Mouse (Mus musculus): ENCODE measurements around the gene G430095P16Rik. TPM values are rescaled to one million over a fixed set of nuclear protein-coding genes. Genes with fewer than 3 reads are reported as not detected.

G430095P16Rik gene
- polyA plus RNA-seq, 1 experiment from 2014 or later: 4.1 TPM

GRCm38 (mm10) chr8:84689091-84689915 lies 33.5 kb upstream of the G430095P16Rik start:
- no peaks in the 10 kb centered on the region for H3K9me3 ChIP-seq (replicated peaks; ENCODE audit: control insufficient read depth, low read length)
- H3K4me3 ChIP-seq (replicated peaks; ENCODE audit: low read length): peak overlapping the region; percentile 88
- peak overlapping the region; percentile 83 for H3K9ac ChIP-seq (ENCODE audit: low read length)
- H3K27ac ChIP-seq (ENCODE audit: low read length): peak overlapping the region; percentile 72
- peaks cover 29% of the 10 kb centered on the region for H3K4me1 ChIP-seq (ENCODE audit: control insufficient read depth, insufficient read depth, low read length)
- no peaks in the 10 kb centered on the region for H3K27me3 ChIP-seq (ENCODE audit: control insufficient read depth, insufficient read depth, low read length)
- H3K36me3 ChIP-seq (ENCODE audit: control insufficient read depth, insufficient read depth, low read length): no peaks in the 10 kb centered on the region
- H3K4me2 ChIP-seq (ENCODE audit: low read depth, low read length): peak overlapping the region; percentile 96
- peak; percentile 90 for ATAC-seq (ENCODE audit: insufficient read depth, low FRiP score)
- under 1% methylated on average over 47 of the region's 47 CpGs for WGBS

GRCm38 (mm10) chr8:84693332-84693731 lies 29.5 kb upstream of the G430095P16Rik start:
- peaks cover 15% of the 10 kb centered on the region for H3K4me1 ChIP-seq (ENCODE audit: control insufficient read depth, insufficient read depth, low read length)
- H3K9ac ChIP-seq (ENCODE audit: low read length): no peak overlapping the region
- no peak overlapping the region for H3K27ac ChIP-seq (ENCODE audit: low read length)
- H3K27me3 ChIP-seq (ENCODE audit: control insufficient read depth, insufficient read depth, low read length): no peaks in the 10 kb centered on the region
- no peak overlapping the region for H3K4me3 ChIP-seq (replicated peaks; ENCODE audit: low read length)
- ATAC-seq (ENCODE audit: insufficient read depth, low FRiP score): no peak
- peaks cover 7% of the 10 kb centered on the region for H3K36me3 ChIP-seq (ENCODE audit: control insufficient read depth, insufficient read depth, low read length)
- no peaks in the 10 kb centered on the region for H3K9me3 ChIP-seq (replicated peaks; ENCODE audit: control insufficient read depth, low read length)
- no peak overlapping the region for H3K4me2 ChIP-seq (ENCODE audit: low read depth, low read length)
- 43% methylated on average over 4 of the region's 4 CpGs for WGBS

- no peak overlapping the region for H3K4me2 ChIP-seq (ENCODE audit: low read depth, low read length)
- no peaks in the 10 kb centered on the region for H3K9me3 ChIP-seq (replicated peaks; ENCODE audit: control insufficient read depth, low read length)
- peaks cover 7% of the 10 kb centered on the region for H3K36me3 ChIP-seq (ENCODE audit: control insufficient read depth, insufficient read depth, low read length)
- ATAC-seq (ENCODE audit: insufficient read depth, low FRiP score): no peak
- H3K9ac ChIP-seq (ENCODE audit: low read length): no peak overlapping the region
- H3K4me3 ChIP-seq (replicated peaks; ENCODE audit: low read length): no peak overlapping the region
- WGBS: 90% methylated on average over 6 of the region's 6 CpGs
- no peak overlapping the region for H3K27ac ChIP-seq (ENCODE audit: low read length)
- no peaks in the 10 kb centered on the region for H3K27me3 ChIP-seq (ENCODE audit: control insufficient read depth, insufficient read depth, low read length)
- H3K4me1 ChIP-seq (ENCODE audit: control insufficient read depth, insufficient read depth, low read length): peaks cover 7% of the 10 kb centered on the region
Measured at GRCm38 (mm10) chr8:84695140-84695539, 27.7 kb upstream of the G430095P16Rik start.

- ATAC-seq (ENCODE audit: insufficient read depth, low FRiP score): no peak
- no peak overlapping the region for H3K4me3 ChIP-seq (replicated peaks; ENCODE audit: low read length)
- H3K36me3 ChIP-seq (ENCODE audit: control insufficient read depth, insufficient read depth, low read length): peaks cover 7% of the 10 kb centered on the region
- H3K27ac ChIP-seq (ENCODE audit: low read length): no peak overlapping the region
- H3K9me3 ChIP-seq (replicated peaks; ENCODE audit: control insufficient read depth, low read length): no peaks in the 10 kb centered on the region
- H3K27me3 ChIP-seq (ENCODE audit: control insufficient read depth, insufficient read depth, low read length): peaks cover under 1% of the 10 kb centered on the region; the same call in 1 of the 2 replicates
- peaks cover 7% of the 10 kb centered on the region; the same call in 1 of the 2 replicates for H3K4me1 ChIP-seq (ENCODE audit: control insufficient read depth, insufficient read depth, low read length)
- 85% methylated on average over 14 of the region's 14 CpGs for WGBS
- H3K4me2 ChIP-seq (ENCODE audit: low read depth, low read length): no peak overlapping the region
- no peak overlapping the region for H3K9ac ChIP-seq (ENCODE audit: low read length)
Measured at GRCm38 (mm10) chr8:84697166-84698130, 25.4 kb upstream of the G430095P16Rik start.

- Histone ChIP-seq H3K36me3 (ENCODE audit: control insufficient read depth, insufficient read depth, low read length) (peaks cover 7% of the 10 kb centered on the region), H3K4me1 (ENCODE audit: control insufficient read depth, insufficient read depth, low read length) (peaks cover 9% of the 10 kb centered on the region; the same call in 1 of the 2 replicates)
- ATAC-seq (ENCODE audit: insufficient read depth, low FRiP score): no peak
Measured at GRCm38 (mm10) chr8:84698288-84698687, 24.5 kb upstream of the G430095P16Rik start.

GRCm38 (mm10) chr8:84698929-84699401 lies 23.8 kb upstream of the G430095P16Rik start:
- Histone ChIP-seq H3K9ac (ENCODE audit: low read length) (no peak overlapping the region), H3K4me3 (replicated peaks; ENCODE audit: low read length) (no peak overlapping the region), H3K27ac (ENCODE audit: low read length) (peak overlapping the region; percentile 38; the same call in 1 of the 2 replicates), H3K4me1 (ENCODE audit: control insufficient read depth, insufficient read depth, low read length) (peaks cover 11% of the 10 kb centered on the region; the same call in 1 of the 2 replicates), H3K9me3 (replicated peaks; ENCODE audit: control insufficient read depth, low read length) (no peaks in the 10 kb centered on the region), H3K36me3 (ENCODE audit: control insufficient read depth, insufficient read depth, low read length) (peaks cover 7% of the 10 kb centered on the region), H3K27me3 (ENCODE audit: control insufficient read depth, insufficient read depth, low read length) (peaks cover 14% of the 10 kb centered on the region), H3K4me2 (ENCODE audit: low read depth, low read length) (no peak overlapping the region)
- WGBS: 87% methylated on average over 9 of the region's 9 CpGs
- ATAC-seq (ENCODE audit: insufficient read depth, low FRiP score): no peak

More at GRCm38 (mm10) chr8:84698288-84698687, 24.5 kb upstream of the G430095P16Rik start:
- Histone ChIP-seq H3K4me2 (ENCODE audit: low read depth, low read length) (no peak overlapping the region), H3K9ac (ENCODE audit: low read length) (no peak overlapping the region), H3K4me3 (replicated peaks; ENCODE audit: low read length) (no peak overlapping the region), H3K9me3 (replicated peaks; ENCODE audit: control insufficient read depth, low read length) (no peaks in the 10 kb centered on the region), H3K27ac (ENCODE audit: low read length) (no peak overlapping the region; the same call in 1 of the 2 replicates), H3K27me3 (ENCODE audit: control insufficient read depth, insufficient read depth, low read length) (peaks cover 9% of the 10 kb centered on the region)
- 85% methylated on average over 5 of the region's 5 CpGs for WGBS

- Histone ChIP-seq H3K9me3 (replicated peaks; ENCODE audit: control insufficient read depth, low read length) (no peaks in the 10 kb centered on the region), H3K4me2 (ENCODE audit: low read depth, low read length) (no peak overlapping the region), H3K4me1 (ENCODE audit: control insufficient read depth, insufficient read depth, low read length) (peaks cover 19% of the 10 kb centered on the region; the same call in 1 of the 2 replicates), H3K9ac (ENCODE audit: low read length) (no peak overlapping the region), H3K4me3 (replicated peaks; ENCODE audit: low read length) (no peak overlapping the region), H3K27ac (ENCODE audit: low read length) (peak overlapping the region; percentile 38), H3K27me3 (ENCODE audit: control insufficient read depth, insufficient read depth, low read length) (peaks cover 20% of the 10 kb centered on the region), H3K36me3 (ENCODE audit: control insufficient read depth, insufficient read depth, low read length) (peaks cover 7% of the 10 kb centered on the region)
- 0 out of 2 replicates have a peak, but pooled peaks have one; percentile 17 for ATAC-seq (ENCODE audit: insufficient read depth, low FRiP score)
- 45% methylated on average over 7 of the region's 7 CpGs for WGBS
Measured at GRCm38 (mm10) chr8:84699861-84700322, 22.9 kb upstream of the G430095P16Rik start.

GRCm38 (mm10) chr8:84700526-84700925 lies 22.3 kb upstream of the G430095P16Rik start:
- no peak overlapping the region for H3K9ac ChIP-seq (ENCODE audit: low read length)
- H3K27ac ChIP-seq (ENCODE audit: low read length): peak overlapping the region; percentile 66
- no peak for ATAC-seq (ENCODE audit: insufficient read depth, low FRiP score)
- peaks cover 25% of the 10 kb centered on the region for H3K4me1 ChIP-seq (ENCODE audit: control insufficient read depth, insufficient read depth, low read length)
- no peak overlapping the region for H3K4me2 ChIP-seq (ENCODE audit: low read depth, low read length)
- peaks cover 7% of the 10 kb centered on the region for H3K36me3 ChIP-seq (ENCODE audit: control insufficient read depth, insufficient read depth, low read length)
- H3K9me3 ChIP-seq (replicated peaks; ENCODE audit: control insufficient read depth, low read length): no peaks in the 10 kb centered on the region
- WGBS: 73% methylated on average over 5 of the region's 5 CpGs
- H3K4me3 ChIP-seq (replicated peaks; ENCODE audit: low read length): no peak overlapping the region
- peaks cover 20% of the 10 kb centered on the region for H3K27me3 ChIP-seq (ENCODE audit: control insufficient read depth, insufficient read depth, low read length)

Measured in stomach, embryonic 16.5 days (tissue).